ENCODE assay signal across 9 mouse cellular contexts in the genomic region with DNA sequence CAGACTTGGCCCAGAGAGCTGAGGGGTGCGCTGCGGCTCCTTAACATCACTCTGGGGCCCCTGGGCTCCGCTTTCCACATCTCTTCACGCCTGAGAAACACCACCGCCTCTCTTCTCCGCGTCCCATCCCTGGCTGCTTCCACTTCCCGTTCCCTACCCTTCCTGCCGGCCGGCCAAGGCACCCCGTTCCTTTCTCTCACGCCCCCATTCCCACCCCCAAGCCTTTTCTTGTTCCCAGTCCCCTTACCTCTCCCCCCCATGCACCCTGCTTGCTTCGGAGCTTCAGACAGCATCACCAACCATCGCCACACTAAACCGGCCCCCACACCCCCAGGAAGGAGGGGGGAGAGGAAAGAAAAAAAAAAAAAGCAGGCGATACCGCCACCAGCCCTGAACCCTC. TPM values are rescaled to one million over a fixed set of nuclear protein-coding genes. Genes with fewer than 3 reads are reported as not detected.
A peak's percentile ranks its signal among the peaks of the same experiment; 100 is the strongest.
DNase-seq lines count a peak whose midpoint lies in the region; ATAC-seq and TF ChIP-seq lines count a peak whose summit lies in the region.
"Had no signal": no experiment of that assay in that cellular context is flagged by ENCODE, and none has a peak within 500 bp of the region (broad histone marks: within the 10 kb centered on the region; RNA-seq: fewer than 3 reads in every experiment).

No protein-coding gene starts in this region.

- H3K27ac ChIP-seq in lung, embryonic 15.5 days: no peak overlapping the region
- H3K27ac ChIP-seq in embryonic fibroblast, embryonic 13.5 days (ENCODE audit: insufficient read depth, low read length): no peak overlapping the region

- no peak for DNase-seq in lung, postnatal 4 days
- DNase-seq in left cerebral cortex, postnatal 36 days (ENCODE audit: low spot score in 2 of 2): peak; percentile 47 to 51
- DNase-seq in right cerebral cortex, postnatal 10 days (ENCODE audit: low spot score in 2 of 2): peak; percentile 53 to 57
- no peak for DNase-seq in urinary bladder, postnatal 4 days (ENCODE audit: low spot score in 2 of 2)
- DNase-seq in urinary bladder, postnatal 36 days (ENCODE audit: low spot score in 2 of 2): no peak
- DNase-seq in gastrocnemius, postnatal 10 days: no peak

- no peak for TF ChIP-seq CTCF in embryonic fibroblast, embryonic 13.5 days (IDR thresholded peaks at IDR 0.05; ENCODE audit: borderline replicate concordance, insufficient read depth, low read length)

- TF ChIP-seq POLR2A in embryonic fibroblast, embryonic 13.5 days (IDR thresholded peaks at IDR 0.05; ENCODE audit: low read depth, low read length): no peak

- H3K4me2 ChIP-seq in lung, embryonic 15.5 days: peak overlapping the region; percentile 76

- no peak for ATAC-seq in lung, embryonic 15.5 days (ENCODE audit: borderline replicate concordance, extremely low read depth, low FRiP score, low TSS enrichment)

- peaks cover 19% of the 10 kb centered on the region for H3K4me1 ChIP-seq in lung, embryonic 15.5 days
- no peaks in the 10 kb centered on the region for H3K4me1 ChIP-seq in embryonic fibroblast, embryonic 13.5 days (ENCODE audit: control insufficient read depth, insufficient read depth, low read length)

- H3K9ac ChIP-seq in lung, embryonic 15.5 days: no peak overlapping the region

- H3K36me3 ChIP-seq in lung, embryonic 15.5 days: no peaks in the 10 kb centered on the region

- no peaks in the 10 kb centered on the region for H3K9me3 ChIP-seq in lung, embryonic 15.5 days

- intact Hi-C loops in left cerebral cortex, postnatal 36 days (cut with DNase I): loop anchor here (2.0 kb wide), 1 partner anchor 100 kb away; no protein-coding TSS in a partner anchor

- peak overlapping the region; percentile 45 for H3K4me3 ChIP-seq in lung, embryonic 15.5 days
- H3K4me3 ChIP-seq in embryonic fibroblast, embryonic 13.5 days (ENCODE audit: insufficient read depth, low read length): peak overlapping the region; percentile 32; the same call in 1 of the 2 replicates
- H3K4me3 ChIP-seq: myocyte had no signal

- H3K27me3 ChIP-seq in lung, embryonic 15.5 days: peaks cover 87% of the 10 kb centered on the region

- WGBS in lung, embryonic 15.5 days: 4% methylated on average over 17 of the region's 17 CpGs

RNA-seq across cellular contexts. Expression of a gene that starts 1.2 kb away (rescaled TPM):
- 0.31 and 0.55 TPM in 2 replicates for polyA plus RNA-seq in lung, embryonic 15.5 days (2015; fragmentation: Nextera tagmentation; extraction: Ambion mirVana)
- 0.07 and 0.68 TPM in 2 replicates for polyA plus RNA-seq in embryonic fibroblast, embryonic 13.5 days (2011; ENCODE audit: insufficient read length, low read depth, missing spikeins)
- 10 to 100 TPM in 1 of 2 experiments, 1 to 10 TPM in 1; 8.4 to 15.4 TPM for total RNA-seq in left cerebral cortex, postnatal 36 days (2021)
- total RNA-seq in gastrocnemius, postnatal 10 days (2021): under 1 TPM; 0.16 to 0.77 TPM

RNA-seq across cellular contexts. Expression of a gene that starts 42.1 kb away (rescaled TPM):
- polyA plus RNA-seq in lung, embryonic 15.5 days (2015; fragmentation: Nextera tagmentation; extraction: Ambion mirVana): 9.6 and 11.2 TPM in 2 replicates
- polyA plus RNA-seq in embryonic fibroblast, embryonic 13.5 days (2011; ENCODE audit: insufficient read length, low read depth, missing spikeins): 2.3 and 2.5 TPM in 2 replicates
- total RNA-seq in left cerebral cortex, postnatal 36 days (2021): 10 to 100 TPM; 25.4 to 28.4 TPM
- 1 to 10 TPM; 6.3 to 7.4 TPM for total RNA-seq in gastrocnemius, postnatal 10 days (2021)

RNA-seq across cellular contexts. Expression of a gene that starts 42.9 kb away (rescaled TPM):
- 3.0 and 3.6 TPM in 2 replicates for polyA plus RNA-seq in lung, embryonic 15.5 days (2015; fragmentation: Nextera tagmentation; extraction: Ambion mirVana)
- 9.3 and 9.7 TPM in 2 replicates for polyA plus RNA-seq in embryonic fibroblast, embryonic 13.5 days (2011; ENCODE audit: insufficient read length, low read depth, missing spikeins)
- total RNA-seq in left cerebral cortex, postnatal 36 days (2021): 10 to 100 TPM; 11.3 to 11.5 TPM
- total RNA-seq in gastrocnemius, postnatal 10 days (2021): 1 to 10 TPM; 6.2 to 8.5 TPM

RNA-seq across cellular contexts. Expression of a gene that starts 59.3 kb away (rescaled TPM):
- polyA plus RNA-seq in lung, embryonic 15.5 days (2015; fragmentation: Nextera tagmentation; extraction: Ambion mirVana): 9.8 and 10.7 TPM in 2 replicates
- polyA plus RNA-seq in embryonic fibroblast, embryonic 13.5 days (2011; ENCODE audit: insufficient read length, low read depth, missing spikeins): 70.6 and 72.5 TPM in 2 replicates
- 100 to 1,000 TPM; 206 to 237 TPM for total RNA-seq in left cerebral cortex, postnatal 36 days (2021)
- 10 to 100 TPM; 51.1 to 60.2 TPM for total RNA-seq in gastrocnemius, postnatal 10 days (2021)

Comparison
In these comparisons a context has a peak if more than half of its experiments do, and no peak if none do; other contexts are left out.
1. DNase-seq: peak in left cerebral cortex, postnatal 36 days (2 of 2) and right cerebral cortex, postnatal 10 days (2 of 2); none in lung, postnatal 4 days (0 of 2), urinary bladder, postnatal 4 days (0 of 2), urinary bladder, postnatal 36 days (0 of 2) and gastrocnemius, postnatal 10 days (single experiment).
2. RNA of a gene that starts 1.2 kb away (total RNA-seq): 8.4 to 15.4 TPM in left cerebral cortex, postnatal 36 days; 0.16 to 0.77 TPM in gastrocnemius, postnatal 10 days; every median in the first group is over 4 times any median in the second.